In the genomic region with DNA sequence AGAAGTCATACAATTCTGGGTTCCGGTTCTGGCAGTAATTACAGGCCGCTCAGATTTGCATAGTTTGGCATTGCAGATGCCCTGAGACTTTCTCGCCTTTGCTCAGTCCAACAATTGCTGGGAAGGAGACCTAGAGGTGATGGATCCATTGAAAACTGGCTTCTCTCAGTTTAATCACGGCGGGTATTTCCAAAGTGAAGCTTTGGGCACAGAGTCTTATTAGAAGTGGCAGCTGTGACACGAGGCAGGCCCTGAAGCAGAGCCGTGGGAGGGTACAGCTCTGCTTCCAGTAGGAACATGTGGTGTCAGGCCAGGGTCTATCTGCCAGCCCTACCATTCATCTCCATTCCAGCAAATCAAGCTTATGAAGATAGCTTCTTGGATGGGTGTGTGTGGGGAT, we compare ENCODE assay signal across 25 mouse cellular contexts.
DNase-seq lines count a peak whose midpoint lies in the region; ATAC-seq and TF ChIP-seq lines count a peak whose summit lies in the region.
"Had no signal": no experiment of that assay in that cellular context is flagged by ENCODE, and none has a peak within 500 bp of the region (broad histone marks: within the 10 kb centered on the region; RNA-seq: fewer than 3 reads in every experiment).

No protein-coding gene starts in this region.

- no peak for ATAC-seq in forebrain, embryonic 14.5 days
- peak; percentile 43; the same call in 1 of the 2 replicates for ATAC-seq in forebrain, embryonic 16.5 days
- no peak for ATAC-seq in forebrain, embryonic 12.5 days (ENCODE audit: low FRiP score)
- ATAC-seq in midbrain, embryonic 14.5 days (ENCODE audit: low FRiP score, low TSS enrichment), result no peak
- ATAC-seq in midbrain, embryonic 13.5 days, result no peak
- ATAC-seq: activated CD4-positive, CD25-positive, alpha-beta regulatory T cell, adult 4 months; CD4-positive, CD25-positive, alpha-beta regulatory T cell, adult 4 months; Patski had no signal

- H3K27me3 ChIP-seq in forebrain, embryonic 14.5 days (replicated peaks; ENCODE audit: control insufficient read depth, insufficient read depth, low read length), result 0 out of 2 replicates have a peak, but pooled peaks cover under 1% of the 10 kb centered on the region
- H3K27me3 ChIP-seq in forebrain, embryonic 10.5 days (ENCODE audit: poor library complexity, severe bottlenecking), result peaks cover 58% of the 10 kb centered on the region
- H3K27me3 ChIP-seq in forebrain, embryonic 16.5 days (replicated peaks; ENCODE audit: control insufficient read depth, insufficient read depth, low read length), result no peaks in the 10 kb centered on the region
- peaks cover 52% of the 10 kb centered on the region for H3K27me3 ChIP-seq in forebrain, embryonic 12.5 days
- H3K27me3 ChIP-seq in midbrain, embryonic 14.5 days (ENCODE audit: control insufficient read depth, insufficient read depth, low read length), result peaks cover 21% of the 10 kb centered on the region
- peaks cover 44% of the 10 kb centered on the region for H3K27me3 ChIP-seq in midbrain, embryonic 13.5 days

- no peaks in the 10 kb centered on the region for H3K9me3 ChIP-seq in forebrain, embryonic 14.5 days (replicated peaks; ENCODE audit: control insufficient read depth, low read length)
- no peaks in the 10 kb centered on the region for H3K9me3 ChIP-seq in forebrain, embryonic 10.5 days
- no peaks in the 10 kb centered on the region for H3K9me3 ChIP-seq in forebrain, embryonic 16.5 days (ENCODE audit: control insufficient read depth, low read length)
- no peaks in the 10 kb centered on the region for H3K9me3 ChIP-seq in forebrain, embryonic 12.5 days
- no peaks in the 10 kb centered on the region for H3K9me3 ChIP-seq in midbrain, embryonic 14.5 days (ENCODE audit: control insufficient read depth, low read length)
- no peaks in the 10 kb centered on the region for H3K9me3 ChIP-seq in midbrain, embryonic 13.5 days
- H3K9me3 ChIP-seq: embryonic facial prominence, embryonic 13.5 days; embryonic facial prominence, embryonic 15.5 days; G1E had no signal

- peaks cover 28% of the 10 kb centered on the region for H3K4me1 ChIP-seq in forebrain, embryonic 14.5 days (ENCODE audit: control insufficient read depth, insufficient read depth, low read length)
- peaks cover 38% of the 10 kb centered on the region for H3K4me1 ChIP-seq in forebrain, embryonic 10.5 days
- H3K4me1 ChIP-seq in forebrain, embryonic 16.5 days (replicated peaks; ENCODE audit: control insufficient read depth, insufficient read depth, low read length), result peaks cover 40% of the 10 kb centered on the region
- H3K4me1 ChIP-seq in forebrain, embryonic 12.5 days, result peaks cover 39% of the 10 kb centered on the region
- peaks cover 8% of the 10 kb centered on the region for H3K4me1 ChIP-seq in midbrain, embryonic 14.5 days (ENCODE audit: control insufficient read depth, insufficient read depth, low read length)
- peaks cover 32% of the 10 kb centered on the region for H3K4me1 ChIP-seq in midbrain, embryonic 13.5 days (replicated peaks)

- H3K9ac ChIP-seq in forebrain, embryonic 14.5 days (ENCODE audit: low read length), result no peak overlapping the region
- H3K9ac ChIP-seq in forebrain, embryonic 16.5 days (replicated peaks; ENCODE audit: low read depth, low read length), result no peak overlapping the region
- no peak overlapping the region for H3K9ac ChIP-seq in forebrain, embryonic 12.5 days
- H3K9ac ChIP-seq in midbrain, embryonic 14.5 days (replicated peaks; ENCODE audit: low read length), result no peak overlapping the region
- no peak overlapping the region for H3K9ac ChIP-seq in midbrain, embryonic 13.5 days (replicated peaks)
- H3K9ac ChIP-seq: embryonic facial prominence, embryonic 13.5 days; embryonic facial prominence, embryonic 15.5 days had no signal

- TF ChIP-seq CTCF in brain, embryonic 14.5 days (IDR thresholded peaks at IDR 0.05; ENCODE audit: borderline replicate concordance, extremely low read depth, insufficient read depth, insufficient read length), result no peak

- H3K4me3 ChIP-seq in forebrain, embryonic 14.5 days (ENCODE audit: low read depth, low read length), result no peak overlapping the region
- no peak overlapping the region for H3K4me3 ChIP-seq in forebrain, embryonic 10.5 days
- H3K4me3 ChIP-seq in forebrain, embryonic 16.5 days (replicated peaks; ENCODE audit: low read length), result no peak overlapping the region
- no peak overlapping the region for H3K4me3 ChIP-seq in forebrain, embryonic 12.5 days (replicated peaks)
- no peak overlapping the region for H3K4me3 ChIP-seq in midbrain, embryonic 14.5 days (replicated peaks; ENCODE audit: low read depth, low read length)
- no peak overlapping the region for H3K4me3 ChIP-seq in midbrain, embryonic 13.5 days (replicated peaks)
- H3K4me3 ChIP-seq: embryonic facial prominence, embryonic 13.5 days; embryonic facial prominence, embryonic 15.5 days; erythroblast, embryonic 14.5 days had no signal

- no peak for TF ChIP-seq POLR2A in brain, embryonic 14.5 days (IDR thresholded peaks at IDR 0.05; ENCODE audit: borderline replicate concordance, extremely low read depth, insufficient read depth, insufficient read length, poor library complexity, severe bottlenecking)

- peak; percentile 38 for DNase-seq in forebrain, embryonic 14.5 days (ENCODE audit: low spot score)
- DNase-seq in forebrain, embryonic 10.5 days (ENCODE audit: extremely low spot score, low spot score), result no peak
- DNase-seq in midbrain, embryonic 14.5 days, result peak; percentile 55
- DNase-seq in brain, embryonic 14.5 days (ENCODE audit: low read depth), result peak; percentile 65
- DNase-seq: adrenal gland, adult 8-10 months; adrenal gland, postnatal 14 days; adrenal gland, postnatal 36 days; B cell, adult 2 months; cerebellum, adult 11 months; cerebellum, adult 18-20 months; cerebellum, adult 8-10 months; cerebellum, adult 9-11 months; cerebellum, postnatal 14 days; cerebellum, postnatal 36 days; embryo, embryonic 11 days had no signal

- WGBS in forebrain, embryonic 14.5 days, result 51% methylated on average over 7 of the region's 7 CpGs
- WGBS in forebrain, embryonic 10.5 days, result 87% methylated on average over 7 of the region's 7 CpGs
- 32% methylated on average over 7 of the region's 7 CpGs for WGBS in forebrain, embryonic 16.5 days
- 63% methylated on average over 7 of the region's 7 CpGs for WGBS in forebrain, embryonic 12.5 days
- 31% methylated on average over 7 of the region's 7 CpGs for WGBS in midbrain, embryonic 14.5 days
- WGBS in midbrain, embryonic 13.5 days, result 46% methylated on average over 7 of the region's 7 CpGs

- H3K27ac ChIP-seq in forebrain, embryonic 14.5 days (ENCODE audit: low read depth, low read length), result no peak overlapping the region
- no peak overlapping the region for H3K27ac ChIP-seq in forebrain, embryonic 10.5 days
- H3K27ac ChIP-seq in forebrain, embryonic 16.5 days (ENCODE audit: low read length), result peak overlapping the region; percentile 13
- H3K27ac ChIP-seq in forebrain, embryonic 12.5 days, result no peak overlapping the region
- no peak overlapping the region for H3K27ac ChIP-seq in midbrain, embryonic 14.5 days (replicated peaks; ENCODE audit: low read depth, low read length)
- no peak overlapping the region for H3K27ac ChIP-seq in midbrain, embryonic 13.5 days
- H3K27ac ChIP-seq: embryonic facial prominence, embryonic 13.5 days; embryonic facial prominence, embryonic 15.5 days had no signal

- H3K36me3 ChIP-seq in forebrain, embryonic 14.5 days (ENCODE audit: control insufficient read depth, insufficient read depth, low read length), result no peaks in the 10 kb centered on the region
- H3K36me3 ChIP-seq in forebrain, embryonic 10.5 days (replicated peaks), result no peaks in the 10 kb centered on the region
- no peaks in the 10 kb centered on the region for H3K36me3 ChIP-seq in forebrain, embryonic 16.5 days (ENCODE audit: control insufficient read depth, insufficient read depth)
- no peaks in the 10 kb centered on the region for H3K36me3 ChIP-seq in forebrain, embryonic 12.5 days (replicated peaks)
- H3K36me3 ChIP-seq in midbrain, embryonic 14.5 days (ENCODE audit: control insufficient read depth, insufficient read depth, low read length), result no peaks in the 10 kb centered on the region
- no peaks in the 10 kb centered on the region for H3K36me3 ChIP-seq in midbrain, embryonic 13.5 days
- H3K36me3 ChIP-seq: embryonic facial prominence, embryonic 13.5 days; embryonic facial prominence, embryonic 15.5 days; G1E had no signal

- H3K4me2 ChIP-seq in forebrain, embryonic 14.5 days (ENCODE audit: low read length), result no peak overlapping the region
- H3K4me2 ChIP-seq in forebrain, embryonic 16.5 days (ENCODE audit: low read length), result no peak overlapping the region
- H3K4me2 ChIP-seq in forebrain, embryonic 12.5 days, result no peak overlapping the region
- no peak overlapping the region for H3K4me2 ChIP-seq in midbrain, embryonic 14.5 days (ENCODE audit: low read length)
- H3K4me2 ChIP-seq in midbrain, embryonic 13.5 days (replicated peaks), result no peak overlapping the region
- H3K4me2 ChIP-seq: embryonic facial prominence, embryonic 13.5 days; embryonic facial prominence, embryonic 15.5 days had no signal
